Comparison of ENCODE assay signal across 11 mouse cellular contexts in genomic region chr19:55923789-55924426, GRCm38 (mm10).
DNase-seq lines count a peak whose midpoint lies in the region; ATAC-seq lines count a peak whose summit lies in the region.
"Had no signal": no experiment of that assay in that cellular context is flagged by ENCODE, and none has a peak within 500 bp of the region (broad histone marks: within the 10 kb centered on the region; RNA-seq: fewer than 3 reads in every experiment).

No protein-coding gene starts in this region.

- ATAC-seq in lung, embryonic 15.5 days (ENCODE audit: borderline replicate concordance, extremely low read depth, low FRiP score, low TSS enrichment), result peak; percentile 72; the same call in 1 of the 2 replicates
- ATAC-seq in embryonic facial prominence, embryonic 11.5 days (replicated peaks; ENCODE audit: insufficient number of reproducible peaks, low FRiP score, low TSS enrichment, low read depth), result peak; percentile 84
- no peak for ATAC-seq in midbrain, embryonic 16.5 days

- H3K9ac ChIP-seq in lung, embryonic 15.5 days, result no peak overlapping the region
- H3K9ac ChIP-seq in embryonic facial prominence, embryonic 11.5 days (replicated peaks; ENCODE audit: low read length), result no peak overlapping the region
- H3K9ac ChIP-seq in midbrain, embryonic 16.5 days (ENCODE audit: low read depth, low read length), result no peak overlapping the region

- 32% methylated on average over 12 of the region's 12 CpGs for WGBS in lung, embryonic 15.5 days
- 45% methylated on average over 12 of the region's 12 CpGs for WGBS in embryonic facial prominence, embryonic 11.5 days
- WGBS in midbrain, embryonic 16.5 days, result 13% methylated on average over 12 of the region's 12 CpGs

- no peaks in the 10 kb centered on the region for H3K27me3 ChIP-seq in lung, embryonic 15.5 days
- H3K27me3 ChIP-seq in embryonic facial prominence, embryonic 11.5 days (ENCODE audit: control insufficient read depth, insufficient read depth, low read length), result no peaks in the 10 kb centered on the region
- H3K27me3 ChIP-seq in midbrain, embryonic 16.5 days (ENCODE audit: control insufficient read depth, insufficient read depth, low read depth, low read length), result no peaks in the 10 kb centered on the region

- no peak overlapping the region for H3K27ac ChIP-seq in lung, embryonic 15.5 days
- no peak overlapping the region for H3K27ac ChIP-seq in embryonic facial prominence, embryonic 11.5 days (replicated peaks; ENCODE audit: low read depth, low read length)
- H3K27ac ChIP-seq in midbrain, embryonic 16.5 days (ENCODE audit: low read length), result peak overlapping the region; percentile 65

- H3K36me3 ChIP-seq in lung, embryonic 15.5 days, result peaks cover 27% of the 10 kb centered on the region
- H3K36me3 ChIP-seq in embryonic facial prominence, embryonic 11.5 days (replicated peaks; ENCODE audit: control insufficient read depth, insufficient read depth, low read depth, low read length), result peaks cover 4% of the 10 kb centered on the region
- H3K36me3 ChIP-seq in midbrain, embryonic 16.5 days (ENCODE audit: control insufficient read depth, insufficient read depth, low read length), result peaks cover 8% of the 10 kb centered on the region

- no peak overlapping the region for H3K4me2 ChIP-seq in lung, embryonic 15.5 days
- H3K4me2 ChIP-seq in embryonic facial prominence, embryonic 11.5 days (ENCODE audit: low read depth, low read length), result no peak overlapping the region
- no peak overlapping the region for H3K4me2 ChIP-seq in midbrain, embryonic 16.5 days (ENCODE audit: low read length)

- peaks cover 6% of the 10 kb centered on the region; the same call in 1 of the 2 replicates for H3K4me1 ChIP-seq in lung, embryonic 15.5 days
- H3K4me1 ChIP-seq in embryonic facial prominence, embryonic 11.5 days (ENCODE audit: control insufficient read depth, insufficient read depth, low read length), result no peaks in the 10 kb centered on the region
- peaks cover 16% of the 10 kb centered on the region; the same call in 1 of the 2 replicates for H3K4me1 ChIP-seq in midbrain, embryonic 16.5 days (ENCODE audit: control insufficient read depth, insufficient read depth, low read length)

- no peak for DNase-seq in lung, adult 18-20 months
- DNase-seq in embryonic facial prominence, embryonic 11.5 days (ENCODE audit: low spot score), result peak; percentile 59
- peak; percentile 52 to 64 for DNase-seq in kidney, postnatal 4 days
- no peak for DNase-seq in adrenal gland, adult 8-10 months
- no peak for DNase-seq in heart, adult 11 months
- no peak for DNase-seq in adrenal gland, postnatal 14 days
- DNase-seq: cerebellum, postnatal 14 days; heart, postnatal 10 days; layer of hippocampus, postnatal 36 days had no signal

- H3K9me3 ChIP-seq in lung, embryonic 15.5 days, result no peaks in the 10 kb centered on the region
- no peaks in the 10 kb centered on the region for H3K9me3 ChIP-seq in embryonic facial prominence, embryonic 11.5 days (replicated peaks; ENCODE audit: control insufficient read depth, low read length)
- no peaks in the 10 kb centered on the region for H3K9me3 ChIP-seq in midbrain, embryonic 16.5 days (replicated peaks; ENCODE audit: control insufficient read depth, low read length, poor library complexity, severe bottlenecking)

- H3K4me3 ChIP-seq in lung, embryonic 15.5 days, result no peak overlapping the region
- no peak overlapping the region for H3K4me3 ChIP-seq in embryonic facial prominence, embryonic 11.5 days (ENCODE audit: low read depth, low read length)
- H3K4me3 ChIP-seq in midbrain, embryonic 16.5 days (ENCODE audit: low read depth, low read length), result no peak overlapping the region

Comparison
In these comparisons a context has a peak if more than half of its experiments do, and no peak if none do; other contexts are left out.
1. DNase-seq: peak in embryonic facial prominence, embryonic 11.5 days (single experiment) and kidney, postnatal 4 days (2 of 2); none in lung, adult 18-20 months (0 of 2), adrenal gland, adult 8-10 months (single experiment), heart, adult 11 months (single experiment) and adrenal gland, postnatal 14 days (single experiment).